Comparison of ENCODE assay signal across 17 mouse cellular contexts in the genomic region with DNA sequence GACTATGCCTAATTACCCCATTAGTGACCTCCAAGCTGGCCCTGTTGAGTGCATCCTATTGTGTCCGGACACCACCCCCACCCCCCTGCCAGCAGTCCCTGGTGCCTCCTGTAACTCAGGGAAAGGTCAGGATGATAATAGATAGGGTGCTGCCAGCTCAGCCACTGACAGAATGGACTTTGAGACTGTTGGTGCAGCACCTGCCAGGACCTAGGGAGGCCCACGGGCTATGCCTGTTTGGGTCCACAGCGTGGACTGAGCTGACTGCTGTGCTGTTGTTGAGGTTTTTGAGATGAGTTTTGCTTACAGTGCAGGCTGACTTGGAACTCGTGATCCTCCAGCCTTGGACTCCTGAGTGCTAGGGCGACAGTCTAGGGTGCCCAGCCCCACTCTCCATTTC. TPM values are rescaled to one million over a fixed set of nuclear protein-coding genes. Genes with fewer than 3 reads are reported as not detected.
DNase-seq lines count a peak whose midpoint lies in the region; ATAC-seq and TF ChIP-seq lines count a peak whose summit lies in the region.
"Had no signal": no experiment of that assay in that cellular context is flagged by ENCODE, and none has a peak within 500 bp of the region (broad histone marks: within the 10 kb centered on the region; RNA-seq: fewer than 3 reads in every experiment).

No protein-coding gene starts in this region.

- no peak overlapping the region for H3K9ac ChIP-seq in hindbrain, embryonic 11.5 days (ENCODE audit: low read depth, low read length)
- no peak overlapping the region for H3K9ac ChIP-seq in intestine, postnatal 0 days (ENCODE audit: low read depth, low read length)
- H3K9ac ChIP-seq: heart, embryonic 15.5 days; hindbrain, embryonic 14.5 days had no signal

- no peaks in the 10 kb centered on the region for H3K36me3 ChIP-seq in hindbrain, embryonic 10.5 days
- no peaks in the 10 kb centered on the region for H3K36me3 ChIP-seq in hindbrain, embryonic 11.5 days (ENCODE audit: control insufficient read depth, insufficient read depth, low read length)
- peaks cover 9% of the 10 kb centered on the region; the same call in 1 of the 2 replicates for H3K36me3 ChIP-seq in intestine, postnatal 0 days (ENCODE audit: control insufficient read depth, insufficient read depth)
- H3K36me3 ChIP-seq: heart, embryonic 15.5 days; midbrain, embryonic 10.5 days had no signal

- no peak for DNase-seq in hindbrain, embryonic 10.5 days (ENCODE audit: low spot score)
- no peak for DNase-seq in hindbrain, embryonic 11.5 days (ENCODE audit: low spot score)
- DNase-seq in kidney, postnatal 36 days: peak; percentile 76 to 89
- DNase-seq in retina, postnatal 1 day: peak; percentile 13
- DNase-seq in frontal cortex, adult 2 months (ENCODE audit: extremely low spot score in 1 of 2, low spot score in 1 of 2): no peak
- DNase-seq in thymus, postnatal 25 days: no peak
- DNase-seq: B cell, adult 2 months; lung, adult 18-20 months; lung, postnatal 36 days; right cerebral cortex, postnatal 25 days; thymus, postnatal 36 days had no signal

- ATAC-seq in hindbrain, embryonic 11.5 days (ENCODE audit: low FRiP score): no peak
- ATAC-seq in intestine, postnatal 0 days: peak; percentile 89
- ATAC-seq: Patski had no signal

- no peaks in the 10 kb centered on the region for H3K9me3 ChIP-seq in hindbrain, embryonic 10.5 days
- H3K9me3 ChIP-seq in hindbrain, embryonic 11.5 days (ENCODE audit: control insufficient read depth, low read length): no peaks in the 10 kb centered on the region
- no peaks in the 10 kb centered on the region for H3K9me3 ChIP-seq in intestine, postnatal 0 days (ENCODE audit: control insufficient read depth)
- H3K9me3 ChIP-seq: heart, embryonic 15.5 days; midbrain, embryonic 10.5 days had no signal

- peaks cover 52% of the 10 kb centered on the region for H3K4me1 ChIP-seq in hindbrain, embryonic 10.5 days (replicated peaks)
- no peaks in the 10 kb centered on the region for H3K4me1 ChIP-seq in hindbrain, embryonic 11.5 days (replicated peaks; ENCODE audit: control insufficient read depth, insufficient read depth, low read length)
- H3K4me1 ChIP-seq in intestine, postnatal 0 days (replicated peaks; ENCODE audit: control insufficient read depth, insufficient read depth, low read length): peaks cover 25% of the 10 kb centered on the region; the same call in 1 of the 2 replicates
- H3K4me1 ChIP-seq: heart, embryonic 15.5 days had no signal

- TF ChIP-seq CTCF in intestine, postnatal 0 days (IDR thresholded peaks at IDR 0.05; ENCODE audit: low read depth): no peak

- H3K27ac ChIP-seq in hindbrain, embryonic 10.5 days: peak overlapping the region; percentile 50; the same call in 1 of the 2 replicates
- no peak overlapping the region for H3K27ac ChIP-seq in hindbrain, embryonic 11.5 days (ENCODE audit: low read depth, low read length)
- peak overlapping the region; percentile 89 for H3K27ac ChIP-seq in intestine, postnatal 0 days (ENCODE audit: low read depth, low read length)
- H3K27ac ChIP-seq: heart, embryonic 15.5 days; hindbrain, embryonic 14.5 days; midbrain, embryonic 10.5 days had no signal

- 66% methylated on average over 5 of the region's 5 CpGs for WGBS in hindbrain, embryonic 10.5 days
- 50% methylated on average over 5 of the region's 5 CpGs for WGBS in hindbrain, embryonic 11.5 days
- 33% methylated on average over 5 of the region's 5 CpGs for WGBS in intestine, postnatal 0 days

- no peaks in the 10 kb centered on the region for H3K27me3 ChIP-seq in hindbrain, embryonic 10.5 days (ENCODE audit: insufficient read depth, poor library complexity, severe bottlenecking)
- H3K27me3 ChIP-seq in hindbrain, embryonic 11.5 days (ENCODE audit: control insufficient read depth, insufficient read depth, low read length): no peaks in the 10 kb centered on the region
- H3K27me3 ChIP-seq in intestine, postnatal 0 days (replicated peaks; ENCODE audit: control insufficient read depth, insufficient read depth, low read length): no peaks in the 10 kb centered on the region
- H3K27me3 ChIP-seq: heart, embryonic 15.5 days; Patski had no signal

- no peak overlapping the region for H3K4me2 ChIP-seq in hindbrain, embryonic 11.5 days (replicated peaks; ENCODE audit: low read depth, low read length)
- no peak overlapping the region; the same call in 1 of the 2 replicates for H3K4me2 ChIP-seq in intestine, postnatal 0 days (replicated peaks; ENCODE audit: low read depth)
- H3K4me2 ChIP-seq: heart, embryonic 15.5 days; hindbrain, embryonic 14.5 days had no signal

- no peak overlapping the region for H3K4me3 ChIP-seq in hindbrain, embryonic 10.5 days
- no peak overlapping the region for H3K4me3 ChIP-seq in hindbrain, embryonic 11.5 days (ENCODE audit: low read depth, low read length)
- no peak overlapping the region for H3K4me3 ChIP-seq in intestine, postnatal 0 days (ENCODE audit: low read depth, low read length)
- H3K4me3 ChIP-seq: heart, embryonic 15.5 days; midbrain, embryonic 10.5 days; myocyte had no signal

RNA-seq across cellular contexts. Expression of a gene that starts 18.9 kb away (rescaled TPM):
- polyA plus RNA-seq in hindbrain, embryonic 10.5 days (2016; fragmentation: Nextera tagmentation; extraction: Ambion mirVana): 2.6 and 3.5 TPM in 2 replicates
- 1.5 and 2.0 TPM in 2 replicates for polyA plus RNA-seq in hindbrain, embryonic 11.5 days (2014; fragmentation: Nextera tagmentation; extraction: Ambion mirVana)
- polyA plus RNA-seq in intestine, postnatal 0 days (2015; fragmentation: Nextera tagmentation; extraction: Ambion mirVana): 12.0 and 12.2 TPM in 2 replicates
- 51.0 and 51.3 TPM in 2 replicates for polyA plus RNA-seq in frontal cortex, adult 2 months (2012; rRNA removed)

RNA-seq across cellular contexts. Expression of a gene that starts 21.1 kb away (rescaled TPM):
- polyA plus RNA-seq in hindbrain, embryonic 10.5 days (2016; fragmentation: Nextera tagmentation; extraction: Ambion mirVana): 56.2 and 64.9 TPM in 2 replicates
- 22.3 and 24.3 TPM in 2 replicates for polyA plus RNA-seq in hindbrain, embryonic 11.5 days (2014; fragmentation: Nextera tagmentation; extraction: Ambion mirVana)
- 40.0 and 42.0 TPM in 2 replicates for polyA plus RNA-seq in intestine, postnatal 0 days (2015; fragmentation: Nextera tagmentation; extraction: Ambion mirVana)
- 83.3 and 108 TPM in 2 replicates for polyA plus RNA-seq in frontal cortex, adult 2 months (2012; rRNA removed)

RNA-seq across cellular contexts. Expression of a gene that starts 40.8 kb away (rescaled TPM):
- 56.1 and 58.2 TPM in 2 replicates for polyA plus RNA-seq in hindbrain, embryonic 10.5 days (2016; fragmentation: Nextera tagmentation; extraction: Ambion mirVana)
- polyA plus RNA-seq in hindbrain, embryonic 11.5 days (2014; fragmentation: Nextera tagmentation; extraction: Ambion mirVana): 46.5 and 46.8 TPM in 2 replicates
- polyA plus RNA-seq in intestine, postnatal 0 days (2015; fragmentation: Nextera tagmentation; extraction: Ambion mirVana): 8.0 and 11.5 TPM in 2 replicates
- 102 and 116 TPM in 2 replicates for polyA plus RNA-seq in frontal cortex, adult 2 months (2012; rRNA removed)

RNA-seq across cellular contexts. Expression of a gene that starts 41.0 kb away (rescaled TPM):
- 39.7 and 40.9 TPM in 2 replicates for polyA plus RNA-seq in hindbrain, embryonic 10.5 days (2016; fragmentation: Nextera tagmentation; extraction: Ambion mirVana)
- polyA plus RNA-seq in hindbrain, embryonic 11.5 days (2014; fragmentation: Nextera tagmentation; extraction: Ambion mirVana): 34.0 and 37.5 TPM in 2 replicates
- 10.0 and 11.2 TPM in 2 replicates for polyA plus RNA-seq in intestine, postnatal 0 days (2015; fragmentation: Nextera tagmentation; extraction: Ambion mirVana)
- 44.0 and 45.6 TPM in 2 replicates for polyA plus RNA-seq in frontal cortex, adult 2 months (2012; rRNA removed)

RNA-seq across cellular contexts. Expression of a gene that starts 53.7 kb away (rescaled TPM):
- 0.58 and 0.76 TPM in 2 replicates for polyA plus RNA-seq in hindbrain, embryonic 10.5 days (2016; fragmentation: Nextera tagmentation; extraction: Ambion mirVana)
- 0.28 and 0.32 TPM in 2 replicates for polyA plus RNA-seq in hindbrain, embryonic 11.5 days (2014; fragmentation: Nextera tagmentation; extraction: Ambion mirVana)
- 0.12 TPM in 1 of 2 replicates, not detected in the other for polyA plus RNA-seq in intestine, postnatal 0 days (2015; fragmentation: Nextera tagmentation; extraction: Ambion mirVana)
- 0.34 and 0.65 TPM in 2 replicates for polyA plus RNA-seq in frontal cortex, adult 2 months (2012; rRNA removed)

Comparison
In these comparisons a context has a peak if more than half of its experiments do, and no peak if none do; other contexts are left out.
1. DNase-seq: peak in kidney, postnatal 36 days (2 of 2) and retina, postnatal 1 day (single experiment); none in hindbrain, embryonic 10.5 days (single experiment), hindbrain, embryonic 11.5 days (single experiment), frontal cortex, adult 2 months (0 of 2) and thymus, postnatal 25 days (single experiment).